Mouse (Mus musculus) skeletal muscle tissue, postnatal 0 days (tissue): ENCODE results near the gene Snu13. TPM values are rescaled to one million over a fixed set of nuclear protein-coding genes. Genes with fewer than 3 reads are reported as not detected.

Experiments used
- polyA plus RNA-seq: library from polyadenylated mRNA; unstranded; fragments of >200 nt; fragmentation: Nextera tagmentation; extraction: Ambion mirVana; gene quantifications from 2 replicates; pipeline ENCODE4 v1.2.1, GENCODE M21; 2015

Snu13 gene
- 101 and 109 TPM in 2 replicates for polyA plus RNA-seq

DNA sequence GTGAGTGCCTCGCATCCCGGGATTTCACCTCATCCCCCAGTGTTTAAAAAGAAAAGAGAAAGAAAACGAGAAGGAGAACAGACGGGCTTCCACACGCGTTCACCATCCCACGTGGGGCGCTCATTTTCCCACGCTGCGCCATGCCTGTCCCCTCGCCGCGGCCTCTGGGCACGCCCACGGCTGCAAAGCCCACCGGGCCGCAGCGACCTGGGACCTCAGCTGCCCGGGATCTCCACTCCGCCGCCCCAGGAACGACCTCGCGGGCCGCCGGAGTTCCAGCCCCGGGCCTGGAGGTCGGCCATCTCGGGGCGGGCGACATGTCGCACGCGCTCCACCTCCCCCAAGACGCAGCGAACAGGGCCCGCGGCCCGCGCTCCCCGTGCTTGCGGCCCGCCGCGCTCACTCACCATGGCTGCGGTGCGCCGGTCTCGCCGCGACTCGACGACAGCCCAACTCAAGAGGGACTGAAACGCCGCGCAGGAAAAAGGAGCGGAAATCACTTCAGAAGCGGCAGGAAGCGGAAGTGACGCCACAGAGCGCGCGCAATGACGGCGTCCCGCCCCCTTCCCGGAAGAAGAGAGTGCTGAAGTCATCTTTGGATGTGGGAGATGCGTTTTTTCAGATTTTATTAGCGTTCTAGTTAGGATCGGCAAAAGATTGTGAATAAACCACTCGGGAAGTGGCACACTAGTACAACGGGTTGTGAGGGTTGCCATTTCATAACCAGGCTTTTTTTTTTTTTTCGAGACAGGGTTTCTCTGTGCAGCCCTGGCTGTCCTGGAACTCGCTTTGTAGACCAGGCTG is at the start of gene Snu13:
TSS of gene Snu13 (minus strand) at position 519 of the 804 bp plus-strand sequence.

GRCm38 (mm10) chr15:82069898-82070297 is 22.5 kb upstream of the Snu13 start, which contains the start of gene Mei1:
Mei1 (plus strand) TSS chr15:82069996.

DNA sequence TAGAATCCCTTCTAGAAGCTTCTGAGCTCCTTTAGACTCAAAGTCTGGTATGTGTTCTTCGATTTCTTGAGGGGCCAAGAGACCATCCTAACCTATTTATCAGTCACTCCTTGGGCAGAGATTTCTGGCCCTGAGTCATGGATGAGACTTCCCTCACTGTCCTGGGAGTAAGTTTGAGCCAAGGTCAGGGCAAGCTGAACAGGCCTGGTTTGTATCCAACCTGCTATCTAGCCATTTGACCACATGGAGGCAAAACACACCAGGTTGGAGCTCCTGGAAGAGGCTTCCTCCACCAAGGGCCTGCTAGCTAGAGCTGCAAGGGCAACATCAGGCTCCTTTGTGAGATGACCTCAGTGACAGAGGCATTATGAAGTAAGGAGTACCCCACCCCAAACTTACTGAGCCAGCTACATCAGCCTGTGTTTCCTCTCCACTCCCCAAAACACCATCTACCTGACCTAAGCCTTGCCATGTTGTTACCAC is 11.4 kb upstream of the Snu13 start, which contains the start of gene 4930407I10Rik:
TSS of gene 4930407I10Rik (plus strand) at position 433 of the 483 bp plus-strand sequence.

DNA sequence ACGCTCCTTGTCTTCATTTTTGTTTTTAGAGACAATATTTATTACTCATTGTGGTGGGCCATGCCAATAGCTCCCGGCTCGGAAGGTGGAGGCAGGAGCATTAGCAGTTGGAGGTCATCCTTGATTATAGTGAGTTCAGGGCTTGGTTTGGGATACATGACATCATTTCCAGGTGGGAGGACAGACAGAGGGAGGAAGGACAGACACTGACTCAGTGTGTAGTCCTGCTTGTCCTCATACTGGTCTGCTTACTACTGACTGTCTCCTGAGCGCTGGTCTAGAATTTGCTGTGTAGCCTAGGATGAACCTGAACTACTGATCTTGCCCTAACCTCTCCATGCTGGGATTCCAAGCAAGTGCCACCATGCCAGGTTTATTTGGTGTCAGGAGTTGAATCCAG is 13.6 kb downstream of the Snu13 start, which contains the start of gene Desi1:
TSS of gene Desi1 (minus strand) at position 101 of the 400 bp plus-strand sequence.

Other genes starting within 250 kb of the Snu13 start
- 48.0 and 51.4 TPM in 2 replicates for gene Tef, start 245.2 kb downstream of the Snu13 start, polyA plus RNA-seq
- gene Tob2, start 188.8 kb downstream of the Snu13 start, polyA plus RNA-seq = 31.6 and 35.5 TPM in 2 replicates
- gene Phf5a, start 175.7 kb downstream of the Snu13 start, polyA plus RNA-seq = 48.6 and 54.7 TPM in 2 replicates
- gene Aco2, start 175.3 kb downstream of the Snu13 start, polyA plus RNA-seq = 541 and 569 TPM in 2 replicates
- 142 and 168 TPM in 2 replicates for gene Polr3h, start 121.4 kb downstream of the Snu13 start, polyA plus RNA-seq
- gene Csdc2, start 110.8 kb downstream of the Snu13 start, polyA plus RNA-seq = 12.6 and 14.2 TPM in 2 replicates
- 18.1 and 25.8 TPM in 2 replicates for gene Pmm1, start 86.7 kb downstream of the Snu13 start, polyA plus RNA-seq
- not detected in 2 replicates for gene 1700029P11Rik, start 67.1 kb downstream of the Snu13 start, polyA plus RNA-seq
- 27.1 and 31.6 TPM in 2 replicates for gene Xrcc6, start 59.8 kb downstream of the Snu13 start, polyA plus RNA-seq
- gene Desi1, start 13.7 kb downstream of the Snu13 start, polyA plus RNA-seq = 12.9 and 13.2 TPM in 2 replicates
- not detected in 2 replicates for gene 4930407I10Rik, start 11.6 kb upstream of the Snu13 start, polyA plus RNA-seq
- not detected in 2 replicates for gene Mei1, start 22.4 kb upstream of the Snu13 start, polyA plus RNA-seq
- gene Ccdc134, start 80.3 kb upstream of the Snu13 start, polyA plus RNA-seq = 35.9 and 41.2 TPM in 2 replicates
- 53.6 and 63.8 TPM in 2 replicates for gene Srebf2, start 99.6 kb upstream of the Snu13 start, polyA plus RNA-seq
- gene Shisa8, start 165.2 kb upstream of the Snu13 start, polyA plus RNA-seq = not detected in 2 replicates
- gene Tnfrsf13c, start 176.8 kb upstream of the Snu13 start, polyA plus RNA-seq = not detected in 2 replicates
- 16.6 and 17.2 TPM in 2 replicates for gene Cenpm, start 197.2 kb upstream of the Snu13 start, polyA plus RNA-seq
- not detected in 2 replicates for gene 1500009C09Rik, start 204.8 kb upstream of the Snu13 start, polyA plus RNA-seq
- gene Sept3, start 227.3 kb upstream of the Snu13 start, polyA plus RNA-seq = 0.36 and 0.61 TPM in 2 replicates